Comparison of ENCODE assay signal across 7 mouse cellular contexts in genomic region chr6:94282301-94283241, GRCm38 (mm10). TPM values are rescaled to one million over a fixed set of nuclear protein-coding genes. Genes with fewer than 3 reads are reported as not detected.
DNase-seq lines count a peak whose midpoint lies in the region; ATAC-seq lines count a peak whose summit lies in the region.

No protein-coding gene starts in this region.

- H3K4me2 ChIP-seq in heart, embryonic 15.5 days: peak overlapping the region; percentile 96

- no peaks in the 10 kb centered on the region for H3K36me3 ChIP-seq in heart, embryonic 15.5 days

- peak; percentile 83 for DNase-seq in ES-CJ7 (ENCODE audit: low read depth, low spot score)
- peak; percentile 77 for DNase-seq in ZHBTc4 (ENCODE audit: low read depth, low spot score)
- peak; percentile 70 for DNase-seq in embryo, embryonic 10.5 days (ENCODE audit: low spot score)
- peak; percentile 42 for DNase-seq in kidney, postnatal 14 days
- DNase-seq in mesoderm, embryonic 11.5 days (ENCODE audit: low read depth, low spot score): peak; percentile 55
- peak; percentile 4 to 8 for DNase-seq in thymus, postnatal 10 days (ENCODE audit: low spot score in 2 of 2)

- peak overlapping the region; percentile 76 for H3K4me3 ChIP-seq in heart, embryonic 15.5 days

- H3K27me3 ChIP-seq in heart, embryonic 15.5 days: no peaks in the 10 kb centered on the region

- H3K4me1 ChIP-seq in heart, embryonic 15.5 days (replicated peaks): peaks cover 31% of the 10 kb centered on the region

- no peaks in the 10 kb centered on the region for H3K9me3 ChIP-seq in heart, embryonic 15.5 days (replicated peaks)

- WGBS in heart, embryonic 15.5 days: under 1% methylated on average over 55 of the region's 55 CpGs

- H3K27ac ChIP-seq in heart, embryonic 15.5 days: peak overlapping the region; percentile 98

- ATAC-seq in heart, embryonic 15.5 days (replicated peaks; ENCODE audit: insufficient number of reproducible peaks, insufficient read depth, low FRiP score, low read depth): no peak

- peak overlapping the region; percentile 83 for H3K9ac ChIP-seq in heart, embryonic 15.5 days

RNA-seq across cellular contexts. Expression of gene Magi1, which starts 1.1 kb away (rescaled TPM):
- polyA plus RNA-seq in heart, embryonic 15.5 days (2015; fragmentation: Nextera tagmentation; extraction: Ambion mirVana): 6.7 and 7.5 TPM in 2 replicates

Comparison
In these comparisons a context has a peak if more than half of its experiments do, and no peak if none do; other contexts are left out.
1. DNase-seq: peak in every context shown above with its lines; median percentile 83 in ES-CJ7; 77 in ZHBTc4; 70 in embryo, embryonic 10.5 days; 55 in mesoderm, embryonic 11.5 days; 42 in kidney, postnatal 14 days; 6 in thymus, postnatal 10 days.